ENCODE assay signal across 14 mouse cellular contexts in genomic region chr13:34312346-34313002, GRCm38 (mm10). TPM values are rescaled to one million over a fixed set of nuclear protein-coding genes. Genes with fewer than 3 reads are reported as not detected.
DNase-seq lines count a peak whose midpoint lies in the region; ATAC-seq and TF ChIP-seq lines count a peak whose summit lies in the region.
"Had no signal": no experiment of that assay in that cellular context is flagged by ENCODE, and none has a peak within 500 bp of the region (broad histone marks: within the 10 kb centered on the region; RNA-seq: fewer than 3 reads in every experiment).

No protein-coding gene starts in this region.

- DNase-seq in heart, adult 11 months: peak; percentile 29
- no peak for DNase-seq in heart, postnatal 36 days
- peak; percentile 59 for DNase-seq in MEL-GATA-1-ER (ENCODE audit: extremely low read depth, low read depth)
- peak; percentile 69 to 76 (median 70) for DNase-seq in liver, embryonic 14.5 days (ENCODE audit: low read depth in 3 of 3, low spot score in 3 of 3)
- DNase-seq in embryo, embryonic 11 days: no peak
- no peak for DNase-seq in cerebellum, postnatal 14 days
- DNase-seq: gastrocnemius, postnatal 25 days; kidney, adult 8-10 months; lung, adult 2 months; spleen, adult 18-20 months had no signal

- 0 out of 2 replicates have a peak, but pooled peaks cover 9% of the 10 kb centered on the region for H3K36me3 ChIP-seq in forebrain, embryonic 13.5 days (ENCODE audit: poor library complexity, severe bottlenecking)
- peaks cover 10% of the 10 kb centered on the region for H3K36me3 ChIP-seq in liver, embryonic 14.5 days (replicated peaks; ENCODE audit: control insufficient read depth, insufficient read depth, low read depth)
- H3K36me3 ChIP-seq in kidney, embryonic 16.5 days (ENCODE audit: insufficient read depth, low read length): no peaks in the 10 kb centered on the region
- H3K36me3 ChIP-seq: neural tube, embryonic 12.5 days had no signal

- ATAC-seq in forebrain, embryonic 13.5 days: no peak
- ATAC-seq in liver, embryonic 14.5 days (ENCODE audit: insufficient read depth): peak; percentile 94
- no peak for ATAC-seq in kidney, embryonic 16.5 days (ENCODE audit: low FRiP score, low TSS enrichment)

- no peak overlapping the region for H3K9ac ChIP-seq in forebrain, embryonic 13.5 days
- peak overlapping the region; percentile 57 for H3K9ac ChIP-seq in liver, embryonic 14.5 days (replicated peaks)
- H3K9ac ChIP-seq in kidney, embryonic 16.5 days (replicated peaks; ENCODE audit: low read length): no peak overlapping the region
- H3K9ac ChIP-seq: hindbrain, embryonic 14.5 days; neural tube, embryonic 12.5 days had no signal

- no peak overlapping the region for H3K4me3 ChIP-seq in forebrain, embryonic 13.5 days
- no peak overlapping the region; a peak in 1 of 4 replicates for H3K4me3 ChIP-seq in liver, embryonic 14.5 days (ENCODE audit: insufficient read depth in 1 of 2, low read depth in 2 of 2, low read length in 2 of 2)
- H3K4me3 ChIP-seq in kidney, embryonic 16.5 days (ENCODE audit: low read length): no peak overlapping the region
- H3K4me3 ChIP-seq: neural tube, embryonic 12.5 days had no signal

- peaks cover 28% of the 10 kb centered on the region for H3K4me1 ChIP-seq in forebrain, embryonic 13.5 days
- peaks cover 70 to 77% of the 10 kb centered on the region in 2 experiments for H3K4me1 ChIP-seq in liver, embryonic 14.5 days (replicated peaks; ENCODE audit: control insufficient read depth in 2 of 2, insufficient read depth in 2 of 2, low read length in 1 of 2)
- no peaks in the 10 kb centered on the region for H3K4me1 ChIP-seq in kidney, embryonic 16.5 days (ENCODE audit: insufficient read depth, low read length)
- H3K4me1 ChIP-seq: neural tube, embryonic 12.5 days had no signal

- no peak for TF ChIP-seq CTCF in liver, embryonic 14.5 days (IDR thresholded peaks at IDR 0.05; ENCODE audit: low read depth)

- peak; percentile 97 for TF ChIP-seq EP300 in liver, embryonic 14.5 days (IDR thresholded peaks at IDR 0.05; ENCODE audit: low read depth)

- peak overlapping the region; percentile 66 for H3K27ac ChIP-seq in forebrain, embryonic 13.5 days
- H3K27ac ChIP-seq in liver, embryonic 14.5 days: peak overlapping the region; percentile 88
- no peak overlapping the region for H3K27ac ChIP-seq in kidney, embryonic 16.5 days (ENCODE audit: low read length)
- H3K27ac ChIP-seq: hindbrain, embryonic 14.5 days; neural tube, embryonic 12.5 days had no signal

- intact Hi-C loops in heart, postnatal 36 days (cut with DNase I): no loop called here

- 80% methylated on average over 2 of the region's 2 CpGs for WGBS in forebrain, embryonic 13.5 days
- 21% methylated on average over 2 of the region's 2 CpGs for WGBS in liver, embryonic 14.5 days (ENCODE audit: insufficient replicate concordance)
- 81% methylated on average over 2 of the region's 2 CpGs for WGBS in kidney, embryonic 16.5 days

- H3K27me3 ChIP-seq in forebrain, embryonic 13.5 days: no peaks in the 10 kb centered on the region
- no peaks in the 10 kb centered on the region for H3K27me3 ChIP-seq in liver, embryonic 14.5 days (ENCODE audit: control insufficient read depth, insufficient read depth, low read length)
- no peaks in the 10 kb centered on the region for H3K27me3 ChIP-seq in kidney, embryonic 16.5 days (ENCODE audit: insufficient read depth, low read length)
- H3K27me3 ChIP-seq: neural tube, embryonic 12.5 days had no signal

- H3K4me2 ChIP-seq in forebrain, embryonic 13.5 days: no peak overlapping the region
- H3K4me2 ChIP-seq in liver, embryonic 14.5 days (ENCODE audit: low read depth): peak overlapping the region; percentile 55
- no peak overlapping the region for H3K4me2 ChIP-seq in kidney, embryonic 16.5 days (replicated peaks; ENCODE audit: low read depth, low read length)
- H3K4me2 ChIP-seq: hindbrain, embryonic 14.5 days; neural tube, embryonic 12.5 days had no signal

- H3K9me3 ChIP-seq in forebrain, embryonic 13.5 days (replicated peaks): no peaks in the 10 kb centered on the region
- H3K9me3 ChIP-seq in liver, embryonic 14.5 days (ENCODE audit: control insufficient read depth, low read length): no peaks in the 10 kb centered on the region
- H3K9me3 ChIP-seq in kidney, embryonic 16.5 days (ENCODE audit: low read length): no peaks in the 10 kb centered on the region
- H3K9me3 ChIP-seq: neural tube, embryonic 12.5 days had no signal

RNA-seq across cellular contexts. Expression of gene Slc22a23, which starts 32.5 kb away (rescaled TPM):
- total RNA-seq in heart, postnatal 36 days (2021): 10 to 100 TPM in 1 of 2 experiments, 1 to 10 TPM in 1; 8.6 to 11.9 TPM
- polyA plus RNA-seq in forebrain, embryonic 13.5 days (2015; fragmentation: Nextera tagmentation; extraction: Ambion mirVana): 10.2 and 11.7 TPM in 2 replicates
- polyA plus RNA-seq in liver, embryonic 14.5 days (2012; rRNA removed): 21.4 and 24.4 TPM in 2 replicates
- polyA plus RNA-seq in liver, embryonic 14.5 days (2014; fragmentation: Nextera tagmentation; extraction: Ambion mirVana): 9.3 and 11.9 TPM in 2 replicates
- polyA plus RNA-seq in kidney, embryonic 16.5 days (2015; fragmentation: Nextera tagmentation; extraction: Ambion mirVana): 2.6 and 3.3 TPM in 2 replicates

Comparison
In these comparisons a context has a peak if more than half of its experiments do, and no peak if none do; other contexts are left out.
1. DNase-seq: peak in heart, adult 11 months (single experiment), MEL-GATA-1-ER (single experiment) and liver, embryonic 14.5 days (3 of 3); none in heart, postnatal 36 days (0 of 2), embryo, embryonic 11 days (single experiment) and cerebellum, postnatal 14 days (0 of 2).